Mouse (Mus musculus) ovary, postnatal 10 days (tissue): ENCODE measurements around the gene Sema3c.

Source experiments
- DNase-seq: peaks from one replicate; pipeline ENCODE4 v3.0.0; 2022; ENCODE audit warnings: low spot score

Sema3c gene

DNA sequence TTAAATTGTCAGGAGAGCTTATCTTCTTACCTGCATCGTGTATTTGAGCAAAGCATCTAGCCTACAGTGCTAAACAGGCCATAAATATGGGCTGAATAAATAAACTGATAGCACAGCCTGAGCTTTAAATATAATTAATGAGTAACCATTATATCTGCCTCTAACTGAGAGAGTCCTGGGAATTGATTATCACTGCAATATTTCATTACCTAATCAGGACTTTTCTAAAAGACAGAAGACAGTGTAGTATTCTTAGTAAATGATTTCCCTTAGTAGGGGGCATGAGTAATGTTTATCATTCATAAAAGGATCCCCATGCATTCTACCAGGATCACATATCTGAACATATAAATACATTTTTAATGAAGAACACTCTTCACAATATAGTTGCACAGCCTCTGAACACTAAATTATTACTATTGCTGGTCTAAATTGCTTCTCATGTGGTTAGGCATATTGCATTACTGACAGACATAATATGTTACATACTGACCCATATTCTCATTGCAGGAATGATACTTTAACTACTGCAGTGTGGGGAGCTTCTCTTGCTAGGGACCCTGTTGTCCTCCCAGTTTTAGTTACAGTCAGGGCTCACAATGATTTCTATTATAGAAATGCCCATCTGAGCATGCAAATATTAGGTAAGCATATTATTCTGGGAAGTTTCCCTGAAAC lies 74.9 kb downstream of the Sema3c start:
- DNase-seq = no peak

DNA sequence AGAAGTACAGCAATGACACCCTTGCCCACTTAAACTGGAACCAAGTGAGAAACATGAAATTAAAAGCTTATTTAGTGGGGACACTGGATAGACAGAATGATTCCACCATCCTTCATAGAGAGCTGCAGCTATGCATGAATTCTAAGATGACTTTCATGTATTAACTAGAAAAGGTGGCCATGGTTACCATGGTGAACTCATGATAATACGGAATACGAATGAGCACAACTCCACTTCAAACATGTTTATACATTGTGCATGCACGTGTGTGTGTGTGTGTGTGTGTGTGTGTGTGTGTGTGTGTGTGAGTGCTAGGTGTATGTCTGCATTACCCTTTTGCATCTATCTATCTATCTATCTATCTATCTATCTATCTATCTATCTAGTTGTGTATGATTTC lies 87.1 kb downstream of the Sema3c start:
- no peak for DNase-seq

DNA sequence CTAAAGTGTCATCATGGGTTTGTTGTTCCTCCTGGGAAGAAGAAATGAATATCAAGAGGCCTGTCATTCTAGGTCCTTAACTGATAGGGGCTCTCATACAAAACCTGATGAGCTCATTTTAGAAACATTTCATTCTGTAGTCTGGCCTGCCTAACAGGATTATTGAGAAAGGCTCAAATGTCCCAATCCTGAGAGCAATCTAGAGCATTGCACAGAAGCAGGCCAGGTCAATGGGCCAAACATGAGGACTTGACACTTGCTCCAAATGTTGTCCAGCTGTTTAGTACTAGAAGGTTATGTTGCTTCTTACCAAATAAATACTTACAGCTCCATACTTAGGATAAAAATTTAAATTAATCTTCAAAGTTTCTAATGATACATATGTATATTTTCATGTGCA lies 97.3 kb downstream of the Sema3c start:
- DNase-seq = no peak

DNA sequence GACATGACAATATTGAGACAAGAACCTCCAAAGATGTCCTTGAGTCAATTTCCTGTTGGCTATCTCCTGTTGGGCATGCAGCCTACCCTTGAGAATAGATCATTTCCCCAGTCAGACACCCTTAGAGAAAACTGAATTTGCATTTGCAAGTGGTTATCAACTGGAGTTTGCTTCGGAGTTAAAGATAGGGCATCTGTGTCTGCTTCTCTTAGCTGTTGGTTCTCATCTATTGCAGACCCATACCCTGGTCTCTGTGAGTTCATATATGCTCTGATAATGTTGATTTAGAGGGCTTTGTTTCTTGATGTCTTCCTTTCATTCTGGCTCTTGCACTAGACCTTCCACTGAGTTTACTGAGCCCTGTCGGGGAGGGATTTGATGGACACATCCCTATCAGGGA lies 106.8 kb downstream of the Sema3c start:
- no peak for DNase-seq

DNA sequence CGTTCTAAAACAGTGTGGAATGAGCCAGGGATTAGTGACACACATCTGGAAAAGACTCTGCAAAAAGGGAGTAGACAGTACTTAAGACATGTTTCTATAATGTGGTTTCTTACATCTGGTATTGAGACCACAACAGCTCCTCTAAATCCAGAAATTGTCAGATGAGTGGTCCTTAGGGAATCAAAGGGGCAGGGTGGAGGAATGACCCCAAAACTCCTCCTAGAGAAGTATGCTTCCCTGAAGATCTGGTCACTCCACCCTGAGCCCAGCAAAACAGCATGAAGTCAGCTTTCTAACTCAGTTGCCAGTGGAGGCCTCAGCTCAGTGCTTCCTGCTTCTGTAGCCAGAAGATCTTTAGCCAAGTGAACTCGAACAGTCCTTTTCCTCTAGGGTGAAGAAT lies 115.0 kb downstream of the Sema3c start:
- DNase-seq = no peak

DNA sequence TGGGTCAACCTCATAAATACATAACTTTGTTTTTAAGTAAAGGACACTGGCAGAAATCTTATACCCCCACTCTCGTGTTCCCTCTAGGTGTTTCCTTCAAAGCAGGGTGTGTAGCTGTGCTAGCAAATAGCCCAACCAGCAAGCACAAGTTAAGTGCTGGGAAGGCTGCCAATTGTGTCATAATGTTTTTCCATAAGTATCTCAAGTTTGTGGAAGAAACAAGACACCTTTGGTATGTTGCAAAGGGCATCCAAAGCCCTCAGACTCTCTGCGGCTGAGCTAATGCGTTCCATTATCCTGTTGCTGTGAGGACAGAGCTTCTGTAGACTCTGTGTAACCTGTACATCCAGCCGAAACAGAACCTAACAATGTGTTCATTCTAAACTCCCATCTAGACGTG lies 115.5 kb downstream of the Sema3c start:
- DNase-seq = no peak

DNA sequence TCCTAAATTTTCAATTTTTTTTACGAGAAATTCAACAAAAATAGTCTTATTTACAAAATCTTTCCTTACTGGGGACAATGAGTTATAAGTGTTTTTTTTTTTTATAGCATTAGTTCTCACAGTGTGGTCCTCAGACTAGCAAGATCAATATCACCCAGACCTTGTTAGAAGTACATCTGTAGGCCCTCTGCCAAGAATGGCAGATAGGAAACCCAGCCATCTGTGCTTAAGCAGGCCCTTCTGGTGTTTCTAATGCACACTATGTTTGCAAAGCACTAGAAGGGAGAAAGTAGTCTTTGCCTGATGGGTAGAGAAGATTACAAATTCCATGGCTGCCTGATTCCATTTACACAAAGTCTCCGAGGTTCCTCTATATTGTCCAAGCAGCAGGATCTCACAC lies 121.3 kb downstream of the Sema3c start:
- no peak for DNase-seq

DNA sequence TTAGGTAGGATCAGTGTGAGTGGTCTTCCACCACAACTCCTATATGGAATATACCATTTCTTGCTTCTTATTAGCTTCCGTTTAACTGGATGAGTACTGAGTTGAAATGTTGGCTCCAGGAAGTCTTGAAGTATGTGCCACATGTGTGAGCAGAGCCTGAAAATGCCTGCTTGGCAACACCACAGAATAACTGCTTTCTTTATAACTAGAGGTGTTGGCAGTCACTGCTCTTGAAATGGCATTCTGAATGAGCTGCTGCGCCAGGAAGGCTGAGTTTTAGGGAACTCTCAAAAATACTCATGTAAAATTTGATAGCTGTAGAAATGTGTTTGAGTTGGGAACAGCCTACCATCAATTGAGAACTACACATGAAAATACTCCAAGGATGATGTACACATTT lies 124.8 kb downstream of the Sema3c start:
- no peak for DNase-seq

DNA sequence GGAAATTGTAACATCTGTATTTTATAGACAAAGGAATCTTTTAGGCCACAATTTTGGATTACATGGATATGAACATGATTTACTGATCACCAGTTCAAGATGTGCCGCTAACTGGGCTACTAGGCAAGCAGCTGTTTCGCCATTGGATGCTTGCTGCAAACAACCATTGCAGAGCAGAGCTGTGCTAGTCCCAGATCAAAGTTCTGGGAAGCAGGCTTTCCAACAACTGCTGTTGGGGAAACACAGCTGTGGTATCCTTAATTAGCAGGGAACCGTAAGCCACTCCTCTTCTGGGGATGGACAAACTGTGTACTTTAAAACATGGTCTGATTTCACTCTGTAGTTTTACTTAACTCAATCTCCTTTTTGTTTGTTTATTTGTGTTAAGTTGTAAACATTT lies 130.1 kb downstream of the Sema3c start:
- no peak for DNase-seq

DNA sequence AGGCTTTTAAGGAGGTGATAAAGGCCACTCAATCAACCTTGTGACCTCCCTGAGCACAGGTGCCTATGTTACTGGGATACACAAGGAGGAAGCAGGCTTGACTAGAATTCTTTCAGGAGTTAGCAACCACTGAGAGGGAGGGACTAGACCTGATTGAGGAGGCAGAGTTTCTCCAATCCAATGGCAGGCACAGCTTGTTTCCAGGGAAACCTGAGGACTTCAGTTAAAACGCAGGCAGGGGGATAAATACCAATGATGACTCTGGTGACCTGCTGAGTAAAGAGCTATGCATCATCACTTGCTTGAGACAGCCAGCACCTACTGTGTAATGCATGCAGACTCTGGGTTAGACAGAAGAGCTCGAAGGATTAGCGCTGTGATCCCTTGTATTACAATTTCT lies 133.0 kb downstream of the Sema3c start:
- no peak for DNase-seq

DNA sequence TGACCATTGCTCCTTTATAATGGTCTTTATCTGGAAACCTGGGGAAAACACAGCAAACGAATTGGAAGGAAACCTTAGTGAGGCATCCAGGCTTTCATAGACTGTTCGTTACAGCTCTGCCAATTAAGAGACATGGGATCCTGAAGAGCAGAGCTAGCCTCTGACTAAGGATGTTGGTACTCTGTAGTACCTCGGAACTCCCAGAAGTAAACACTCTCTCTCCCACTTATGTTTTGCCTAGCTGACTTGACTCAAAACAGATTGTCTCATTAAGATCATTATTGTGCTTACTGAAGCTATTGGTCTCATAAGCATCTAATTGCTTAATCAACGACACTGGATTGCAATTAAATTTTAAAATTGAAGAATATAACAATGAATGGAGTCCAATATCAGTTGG lies 138.3 kb downstream of the Sema3c start:
- no peak for DNase-seq

DNA sequence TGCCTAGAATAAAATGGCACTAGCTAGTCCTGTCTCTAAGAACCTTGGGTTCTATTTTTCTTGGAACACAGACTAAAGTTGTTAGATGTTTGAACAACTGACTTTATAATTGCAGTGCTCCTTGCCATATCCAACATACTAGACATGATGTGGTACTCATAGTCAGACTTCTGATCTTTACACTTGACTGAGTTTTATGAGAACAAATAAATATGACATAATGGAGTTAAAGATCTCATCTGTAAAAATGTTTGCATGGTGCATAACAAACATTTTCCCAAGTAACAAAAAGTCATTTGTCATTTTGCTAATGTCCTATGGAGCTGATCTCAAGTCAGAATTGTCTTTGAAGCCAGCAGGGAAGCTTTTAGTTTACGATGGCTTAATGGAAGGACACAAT lies 141.1 kb downstream of the Sema3c start:
- no peak for DNase-seq

DNA sequence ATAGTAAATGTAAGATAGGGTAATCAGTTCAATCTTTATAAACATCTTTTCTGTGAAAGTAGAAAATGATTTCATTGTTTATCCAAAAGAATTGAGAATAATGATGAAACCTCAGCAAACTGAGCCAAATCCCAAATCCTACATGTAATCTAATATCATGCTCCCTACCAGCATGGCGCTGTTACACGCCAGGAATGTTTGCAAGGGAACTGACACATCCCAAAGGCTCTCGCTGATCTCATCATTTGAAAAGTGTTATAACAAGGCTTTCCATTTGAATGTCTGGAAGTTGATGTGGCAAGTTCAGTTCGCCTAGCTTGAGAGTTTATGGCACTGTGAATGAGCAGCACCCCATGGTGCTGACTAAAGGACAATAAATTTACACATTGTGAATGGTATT lies 145.9 kb downstream of the Sema3c start:
- no peak for DNase-seq

DNA sequence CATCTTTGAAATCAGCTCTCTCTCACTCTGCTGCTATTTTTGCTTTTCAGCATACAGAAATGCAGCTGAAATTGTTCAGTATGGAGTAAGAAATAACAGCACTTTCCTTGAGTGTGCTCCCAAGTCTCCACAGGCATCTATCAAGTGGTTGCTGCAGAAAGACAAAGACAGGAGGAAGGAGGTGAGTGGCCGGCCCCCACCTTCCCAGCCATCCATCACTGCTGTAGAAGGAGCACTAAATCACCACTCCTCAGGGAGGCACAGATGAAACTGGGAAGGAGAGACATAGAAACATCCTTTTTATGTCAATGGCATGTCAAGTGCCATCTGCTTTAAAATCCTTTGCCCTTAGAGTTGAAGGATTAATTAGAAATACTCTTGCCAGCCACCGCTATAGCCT lies 149.9 kb downstream of the Sema3c start:
- DNase-seq = no peak

DNA sequence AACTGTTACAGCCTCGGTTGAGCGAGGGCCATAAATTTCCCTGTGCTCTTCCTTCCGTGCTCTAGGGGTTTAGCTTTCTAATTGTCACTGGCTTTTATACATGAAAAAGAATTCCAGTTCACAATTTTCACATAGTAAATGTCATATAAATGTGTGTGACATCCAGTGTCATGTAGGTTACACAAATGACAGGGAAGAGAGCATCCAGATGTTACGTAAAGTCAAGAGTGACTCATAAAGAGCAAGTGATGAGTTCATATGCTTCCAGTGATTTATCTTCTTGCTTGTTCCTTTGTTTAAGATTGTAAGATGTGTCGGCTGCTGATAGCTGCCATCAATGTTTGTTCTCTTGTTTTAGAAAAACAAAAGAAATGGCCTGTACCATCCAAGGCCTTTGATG lies 154.0 kb downstream of the Sema3c start:
- no peak for DNase-seq

DNA sequence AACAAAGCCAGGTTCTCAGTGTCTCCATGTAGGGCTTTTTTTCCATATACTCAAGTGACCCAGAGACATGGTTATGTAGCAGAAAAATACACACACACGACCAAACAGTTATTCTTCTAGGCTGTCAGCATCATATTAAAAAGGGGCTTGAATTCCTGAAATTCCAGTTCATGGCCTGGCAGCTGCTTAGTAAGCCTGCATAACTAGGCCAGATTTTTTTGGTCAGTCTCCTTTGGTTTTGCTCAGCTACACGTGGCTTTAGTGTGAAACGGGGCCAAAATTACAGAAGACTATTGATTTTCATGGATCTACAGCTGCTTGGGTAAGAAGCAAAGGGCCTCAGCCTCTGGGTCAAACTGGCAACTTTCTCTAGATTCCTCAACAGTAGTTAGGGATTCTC lies 165.7 kb downstream of the Sema3c start:
- no peak for DNase-seq

DNA sequence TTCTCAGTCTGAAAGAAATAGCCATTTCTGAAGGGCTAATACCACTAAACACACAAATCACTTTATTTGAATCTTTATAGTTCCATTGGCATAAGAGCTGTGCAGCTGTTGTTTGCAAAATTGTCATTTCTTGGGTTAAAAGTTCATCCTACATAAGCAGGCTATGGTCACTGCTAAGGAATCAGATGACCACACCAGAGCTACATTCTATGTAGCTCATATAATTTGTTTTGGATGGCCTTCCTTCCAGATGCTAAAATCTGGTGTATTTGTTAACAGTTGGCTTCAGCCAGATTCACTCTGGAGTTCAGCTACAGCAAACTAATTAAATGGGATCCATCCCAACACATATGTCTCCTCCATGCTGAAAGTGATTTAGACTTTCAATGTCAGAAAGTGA lies 172.4 kb downstream of the Sema3c start:
- DNase-seq = no peak

DNA sequence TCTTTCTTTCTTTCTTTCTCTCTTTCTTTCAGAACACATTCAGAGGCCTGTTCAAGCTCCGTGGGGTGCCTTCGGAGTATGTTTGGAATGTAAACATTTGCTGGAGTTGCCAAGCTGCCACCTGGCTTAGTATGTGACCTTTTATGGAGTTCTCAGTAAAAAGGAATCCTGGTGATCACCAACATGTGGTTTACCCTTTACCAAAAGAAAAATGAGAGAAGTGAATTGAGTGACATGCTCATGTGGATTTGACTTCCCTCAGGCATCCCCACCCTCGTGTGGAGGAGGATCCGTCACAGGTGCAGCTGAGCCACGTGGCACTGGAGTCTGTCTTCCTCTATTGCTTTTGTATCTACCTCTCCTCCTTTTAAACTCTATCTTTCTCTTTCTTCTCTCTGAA lies 173.1 kb downstream of the Sema3c start:
- DNase-seq = no peak

DNA sequence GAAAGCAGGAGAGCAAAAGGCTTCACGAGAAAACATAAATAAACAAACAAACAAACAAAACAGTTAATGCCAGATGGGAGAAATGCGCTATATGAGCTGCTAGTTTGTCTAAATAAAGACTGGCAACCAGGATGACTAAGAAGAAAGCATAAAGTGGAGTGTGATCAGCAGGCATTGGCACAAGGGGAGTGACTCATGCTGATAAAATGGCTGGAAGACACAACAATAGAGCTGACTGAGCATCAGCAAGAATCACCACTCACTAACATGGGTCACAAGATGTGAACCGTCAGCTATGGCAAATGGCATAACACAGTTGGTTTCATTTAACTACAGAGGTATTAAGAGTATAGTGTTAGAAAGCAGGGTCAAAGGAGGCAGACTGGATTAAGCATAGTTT lies 174.2 kb downstream of the Sema3c start:
- no peak for DNase-seq

DNA sequence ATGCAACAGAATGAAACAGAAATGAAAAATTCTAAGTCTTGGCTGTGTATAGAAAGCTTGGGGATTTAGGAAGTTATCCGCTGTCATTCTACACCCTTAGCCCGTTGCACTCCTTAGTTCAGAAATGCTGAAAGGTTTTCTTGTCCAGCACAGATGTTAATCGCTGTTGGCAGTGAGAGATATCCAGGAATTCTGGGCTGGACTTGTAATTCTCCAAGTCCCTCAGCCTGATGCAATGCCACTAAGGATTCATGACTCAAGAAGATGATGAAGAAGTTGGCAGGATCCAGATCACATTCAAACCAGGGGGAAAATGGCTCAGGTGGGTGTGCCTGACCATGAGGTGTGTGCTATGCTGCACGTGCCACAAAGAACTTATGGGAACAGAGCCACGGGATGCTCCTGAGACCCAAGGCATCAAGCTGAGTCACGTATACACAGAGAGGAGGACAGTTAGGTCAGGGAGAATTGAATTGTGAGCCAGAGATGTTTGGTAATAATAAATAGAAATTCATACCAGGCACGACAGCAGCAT lies 179.5 kb downstream of the Sema3c start:
- DNase-seq = no peak

DNA sequence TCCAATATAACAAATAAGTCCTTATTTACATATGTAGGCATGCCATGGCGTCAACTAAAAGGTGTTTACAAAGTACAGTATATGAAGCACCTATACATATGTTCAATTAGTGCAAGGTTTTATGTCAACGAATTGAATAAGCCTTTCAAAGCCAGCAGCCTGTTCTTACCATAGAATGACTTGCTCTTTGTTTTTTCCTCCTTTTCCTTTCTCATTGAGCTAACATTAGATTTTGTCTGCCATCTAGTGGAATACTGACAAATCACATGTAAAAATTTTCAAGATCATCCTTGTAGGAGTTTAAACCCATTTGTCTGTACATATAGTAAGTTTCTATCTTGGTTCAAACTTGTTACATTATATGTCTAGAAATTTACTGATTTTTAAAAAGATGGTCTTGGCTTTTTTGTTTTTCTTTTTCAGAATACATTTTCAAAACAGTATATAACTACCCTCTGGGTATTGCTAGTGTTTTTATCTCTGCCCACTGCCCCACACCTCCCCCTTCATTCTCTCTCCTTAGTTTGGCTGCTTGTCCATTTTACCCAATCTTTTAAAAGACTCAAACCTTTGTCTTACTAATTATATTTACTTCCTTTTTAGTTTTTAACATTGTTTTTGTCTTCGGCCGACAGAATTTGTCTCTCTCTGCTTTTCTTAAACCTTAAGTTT lies 192.1 kb downstream of the Sema3c start:
- no peak for DNase-seq

DNA sequence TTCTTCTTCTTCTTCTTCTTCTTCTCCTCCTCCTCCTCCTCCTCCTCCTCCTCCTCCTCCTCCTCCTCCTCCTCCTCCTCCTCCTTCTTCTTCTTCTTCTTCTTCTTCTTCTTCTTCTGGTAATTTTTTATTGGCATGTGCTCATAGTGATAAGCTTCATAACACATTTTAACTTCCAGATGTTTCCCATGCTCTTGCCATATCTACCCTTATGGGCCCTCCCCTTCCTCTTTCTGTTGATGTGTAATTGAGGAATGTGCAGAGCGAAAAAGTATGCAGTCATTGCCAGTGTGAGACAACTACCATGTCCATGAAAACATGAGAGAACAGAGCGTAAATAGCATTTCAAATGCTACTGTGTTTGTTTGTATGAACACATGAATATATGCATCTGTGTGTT lies 196.2 kb downstream of the Sema3c start:
- DNase-seq = no peak

DNA sequence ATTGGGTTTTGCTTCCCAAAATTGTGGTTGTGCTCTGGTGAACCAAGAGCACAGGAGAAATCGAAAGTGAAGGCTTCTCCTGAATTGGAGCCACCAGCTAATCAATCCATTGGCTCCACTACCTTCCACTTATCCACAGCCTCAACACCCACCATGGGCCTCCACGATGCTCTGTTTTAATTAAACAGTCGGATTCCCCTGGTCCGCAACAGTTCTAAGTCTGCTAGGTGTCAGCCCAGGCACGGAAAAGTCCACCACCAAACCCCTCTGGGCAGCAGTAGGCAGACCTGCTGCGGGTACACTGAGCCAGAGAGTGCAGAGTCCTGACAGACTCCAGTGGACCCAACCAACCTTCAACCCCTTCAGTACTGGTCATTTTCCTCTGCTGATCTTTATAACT lies 202.5 kb downstream of the Sema3c start:
- no peak for DNase-seq
